Mouse (Mus musculus): ENCODE measurements around the gene Ccl28.

- no peak for TF ChIP-seq CTCF (IDR thresholded peaks at IDR 0.05; ENCODE audit: low read depth)
- no peak for TF ChIP-seq EP300 (IDR thresholded peaks at IDR 0.05; ENCODE audit: low read depth)
Observed at GRCm38 (mm10) chr13:119638449-119638848, 14.8 kb downstream of the Ccl28 start.

All from heart, postnatal 0 days (tissue).